Mouse (Mus musculus) right cerebral cortex, postnatal 4 days (tissue): ENCODE data around the gene Trip11.

Experiments used
- DNase-seq: peaks from one replicate; pipeline ENCODE4 v3.0.0-alpha.2; 2022

The Trip11 gene

GRCm38 (mm10) chr12:101818608-101819370, 94.3 kb downstream of the Trip11 start, which contains the start of gene Fbln5:
TSS of gene Fbln5 (minus strand) at chr12:101819055.
- peak; percentile 31 for DNase-seq

- DNase-seq: no peak
Observed at GRCm38 (mm10) chr12:101818246-101818607, 94.8 kb downstream of the Trip11 start.

GRCm38 (mm10) chr12:101816810-101817209, 96.3 kb downstream of the Trip11 start:
- DNase-seq: no peak

- no peak for DNase-seq
Observed at GRCm38 (mm10) chr12:101815796-101816195, 97.3 kb downstream of the Trip11 start.

GRCm38 (mm10) chr12:101814423-101814822, 98.6 kb downstream of the Trip11 start:
- no peak for DNase-seq

GRCm38 (mm10) chr12:101811181-101811580, 101.9 kb downstream of the Trip11 start:
- DNase-seq: no peak

GRCm38 (mm10) chr12:101810515-101810914, 102.6 kb downstream of the Trip11 start:
- DNase-seq: peak; percentile 25

GRCm38 (mm10) chr12:101807400-101807799, 105.7 kb downstream of the Trip11 start:
- DNase-seq: no peak

GRCm38 (mm10) chr12:101802445-101802844, 110.6 kb downstream of the Trip11 start:
- DNase-seq: no peak

GRCm38 (mm10) chr12:101801744-101802143, 111.3 kb downstream of the Trip11 start:
- DNase-seq: no peak

GRCm38 (mm10) chr12:101801051-101801450, 112.0 kb downstream of the Trip11 start:
- no peak for DNase-seq

- no peak for DNase-seq
Observed at GRCm38 (mm10) chr12:101798189-101798922, 114.7 kb downstream of the Trip11 start.

- no peak for DNase-seq
Observed at GRCm38 (mm10) chr12:101794458-101794857, 118.6 kb downstream of the Trip11 start.

GRCm38 (mm10) chr12:101793221-101793621, 119.8 kb downstream of the Trip11 start:
- no peak for DNase-seq

GRCm38 (mm10) chr12:101792684-101793083, 120.4 kb downstream of the Trip11 start:
- no peak for DNase-seq

- no peak for DNase-seq
Observed at GRCm38 (mm10) chr12:101789767-101790166, 123.3 kb downstream of the Trip11 start.

GRCm38 (mm10) chr12:101789250-101789649, 123.8 kb downstream of the Trip11 start:
- DNase-seq: no peak
